Mouse (Mus musculus): ENCODE measurements around the gene Ccdc57.
"Not testable (repeated sequence)": the region's sequence is repeated elsewhere in the genome, so short reads cannot be mapped to it uniquely, and the experiment has no call there.

Gene Ccdc57

GRCm38 (mm10) chr11:120821076-120821922 lies 111.4 kb downstream of the Ccdc57 start:
- DNase-seq (ENCODE audit: low read depth): no peak

- DNase-seq (ENCODE audit: low read depth): no peak
Observed at GRCm38 (mm10) chr11:120820546-120820945, 112.1 kb downstream of the Ccdc57 start.

GRCm38 (mm10) chr11:120819556-120819955 lies 113.1 kb downstream of the Ccdc57 start:
- DNase-seq (ENCODE audit: low read depth): no peak

- no peak for DNase-seq (ENCODE audit: low read depth)
Observed at GRCm38 (mm10) chr11:120818251-120818650, 114.4 kb downstream of the Ccdc57 start.

- DNase-seq (ENCODE audit: low read depth): no peak
Observed at GRCm38 (mm10) chr11:120817358-120817757, 115.3 kb downstream of the Ccdc57 start.

GRCm38 (mm10) chr11:120812068-120812467 lies 120.6 kb downstream of the Ccdc57 start:
- no peak for DNase-seq (ENCODE audit: low read depth)

- DNase-seq (ENCODE audit: low read depth): no peak
Observed at GRCm38 (mm10) chr11:120808010-120808409, 124.7 kb downstream of the Ccdc57 start.

GRCm38 (mm10) chr11:120805375-120806298 lies 127.0 kb downstream of the Ccdc57 start:
- no peak for DNase-seq (ENCODE audit: low read depth)

GRCm38 (mm10) chr11:120804769-120805168 lies 127.9 kb downstream of the Ccdc57 start:
- no peak for DNase-seq (ENCODE audit: low read depth)

GRCm38 (mm10) chr11:120804274-120804673 lies 128.4 kb downstream of the Ccdc57 start:
- DNase-seq (ENCODE audit: low read depth): no peak

GRCm38 (mm10) chr11:120800061-120800904 lies 132.4 kb downstream of the Ccdc57 start:
- peak; percentile 91 for DNase-seq (ENCODE audit: low read depth)

- DNase-seq (ENCODE audit: low read depth): no peak
Observed at GRCm38 (mm10) chr11:120799316-120799890, 133.3 kb downstream of the Ccdc57 start.

- peak; percentile 18 for DNase-seq (ENCODE audit: low read depth)
Observed at GRCm38 (mm10) chr11:120798244-120798643, 134.4 kb downstream of the Ccdc57 start.

- DNase-seq (ENCODE audit: low read depth): no peak
Observed at GRCm38 (mm10) chr11:120796614-120796946, 136.1 kb downstream of the Ccdc57 start.

- DNase-seq (ENCODE audit: low read depth): peak; percentile 99
Observed at GRCm38 (mm10) chr11:120795756-120796613, 136.7 kb downstream of the Ccdc57 start, which contains the start of gene Dus1l. Gene Dus1l (minus strand): TSS chr11:120796403.

GRCm38 (mm10) chr11:120792652-120793051 lies 140.0 kb downstream of the Ccdc57 start:
- no peak for DNase-seq (ENCODE audit: low read depth)

GRCm38 (mm10) chr11:120789810-120790209 lies 142.9 kb downstream of the Ccdc57 start:
- no peak for DNase-seq (ENCODE audit: low read depth)

- DNase-seq (ENCODE audit: low read depth): no peak
Observed at GRCm38 (mm10) chr11:120789355-120789754, 143.3 kb downstream of the Ccdc57 start.

- not testable (repeated sequence) for DNase-seq (ENCODE audit: low read depth)
Observed at GRCm38 (mm10) chr11:120788460-120788859, 144.2 kb downstream of the Ccdc57 start.

GRCm38 (mm10) chr11:120785145-120785544 lies 147.5 kb downstream of the Ccdc57 start:
- no peak for DNase-seq (ENCODE audit: low read depth)

Data from induced T-regulatory cell, adult 2 months (primary cell).